Mouse (Mus musculus): Measurements from ENCODE around the gene Asb17.
A peak's percentile ranks its signal among the peaks of the same experiment; 100 is the strongest.
"Not testable (repeated sequence)": the region's sequence is repeated elsewhere in the genome, so short reads cannot be mapped to it uniquely, and the experiment has no call there.

Asb17 gene

GRCm38 (mm10) chr3:153844030-153844429 lies at the start of gene Asb17:
TSS of gene Asb17 (plus strand) at chr3:153844209.
- no peak for DNase-seq (ENCODE audit: low spot score in 2 of 2)

GRCm38 (mm10) chr3:153797574-153797973 lies 46.4 kb upstream of the Asb17 start:
- no peak for DNase-seq (ENCODE audit: low spot score in 2 of 2)

- DNase-seq (ENCODE audit: low spot score in 2 of 2): no peak
Measured at GRCm38 (mm10) chr3:153799603-153800002, 44.4 kb upstream of the Asb17 start.

- no peak for DNase-seq (ENCODE audit: low spot score in 2 of 2)
Measured at GRCm38 (mm10) chr3:153800690-153801089, 43.3 kb upstream of the Asb17 start.

GRCm38 (mm10) chr3:153801541-153801940 lies 42.5 kb upstream of the Asb17 start:
- DNase-seq (ENCODE audit: low spot score in 2 of 2): no peak

GRCm38 (mm10) chr3:153802640-153803039 lies 41.4 kb upstream of the Asb17 start:
- no peak for DNase-seq (ENCODE audit: low spot score in 2 of 2)

GRCm38 (mm10) chr3:153804032-153804431 lies 40.0 kb upstream of the Asb17 start:
- no peak for DNase-seq (ENCODE audit: low spot score in 2 of 2)

GRCm38 (mm10) chr3:153806077-153806772 lies 37.8 kb upstream of the Asb17 start:
- peak; percentile 62 to 77 for DNase-seq (ENCODE audit: low spot score in 2 of 2)

GRCm38 (mm10) chr3:153806773-153807443 lies 37.1 kb upstream of the Asb17 start:
- DNase-seq (ENCODE audit: low spot score in 2 of 2): no peak

GRCm38 (mm10) chr3:153807444-153808149 lies 36.4 kb upstream of the Asb17 start:
- no peak for DNase-seq (ENCODE audit: low spot score in 2 of 2)

- DNase-seq (ENCODE audit: low spot score in 2 of 2): no peak
Measured at GRCm38 (mm10) chr3:153808406-153808805, 35.6 kb upstream of the Asb17 start.

GRCm38 (mm10) chr3:153814026-153814425 lies 30.0 kb upstream of the Asb17 start:
- no peak for DNase-seq (ENCODE audit: low spot score in 2 of 2)

GRCm38 (mm10) chr3:153817376-153817890 lies 26.6 kb upstream of the Asb17 start:
- DNase-seq (ENCODE audit: low spot score in 2 of 2): no peak

GRCm38 (mm10) chr3:153818723-153819122 lies 25.3 kb upstream of the Asb17 start:
- no peak for DNase-seq (ENCODE audit: low spot score in 2 of 2)

- DNase-seq (ENCODE audit: low spot score in 2 of 2): no peak
Measured at GRCm38 (mm10) chr3:153819438-153819837, 24.6 kb upstream of the Asb17 start.

GRCm38 (mm10) chr3:153823671-153824515 lies 20.1 kb upstream of the Asb17 start:
- no peak for DNase-seq (ENCODE audit: low spot score in 2 of 2)

- DNase-seq (ENCODE audit: low spot score in 2 of 2): no peak
Measured at GRCm38 (mm10) chr3:153825197-153825596, 18.8 kb upstream of the Asb17 start.

GRCm38 (mm10) chr3:153826616-153827015 lies 17.4 kb upstream of the Asb17 start:
- no peak for DNase-seq (ENCODE audit: low spot score in 2 of 2)

- not testable (repeated sequence) for DNase-seq (ENCODE audit: low spot score in 2 of 2)
Measured at GRCm38 (mm10) chr3:153829788-153830187, 14.2 kb upstream of the Asb17 start.

GRCm38 (mm10) chr3:153831014-153831872 lies 12.8 kb upstream of the Asb17 start:
- DNase-seq (ENCODE audit: low spot score in 2 of 2): peak; percentile 14 to 40
